Mouse (Mus musculus): ENCODE results near the gene Gm9495. TPM values are rescaled to one million over a fixed set of nuclear protein-coding genes. Genes with fewer than 3 reads are reported as not detected.

Gm9495 gene
- total and polyA plus RNA-seq, 3 experiments: not detected

- H3K36me3 ChIP-seq (replicated peaks in 1 of 2; ENCODE audit: control insufficient read depth in 1 of 2, insufficient read depth in 1 of 2, low read length in 1 of 2): peaks cover 3 to 28% of the 10 kb centered on the region in 2 experiments
- peaks cover 15% of the 10 kb centered on the region for H3K9me3 ChIP-seq (replicated peaks; ENCODE audit: low read length)
- in situ Hi-C loops (cut with MboI; ENCODE audit: low pct_ligation_motif_present, low pct_unique_long_range_greater_than_20kb, low sequenced_read_pairs): no loop called here
- H3K9ac ChIP-seq (ENCODE audit: insufficient read depth, low read depth): no peak overlapping the region
- H3K27me3 ChIP-seq (replicated peaks): no peaks in the 10 kb centered on the region
- dilution Hi-C loops (cut with MboI; ENCODE audit: extremely low pct_ligation_motif_present, extremely low pct_unique_long_range_greater_than_20kb, low sequenced_read_pairs): no loop called here
- TF ChIP-seq POLR2AphosphoS2 (IDR thresholded peaks at IDR 0.05; ENCODE audit: low read depth, low read length): no peak
- TF ChIP-seq NELFE (IDR thresholded peaks at IDR 0.05; ENCODE audit: low read depth, low read length): no peak
- no peak for TF ChIP-seq KAT2A (IDR thresholded peaks at IDR 0.05; ENCODE audit: insufficient replicate concordance, low read length)
- TF ChIP-seq MXI1 (IDR thresholded peaks at IDR 0.05; ENCODE audit: low read depth, low read length): no peak
- TF ChIP-seq ZNF384 (IDR thresholded peaks at IDR 0.05; ENCODE audit: low read depth, low read length): no peak
- no peak for TF ChIP-seq JUND (conservative IDR thresholded peaks at IDR 0.05; ENCODE audit: low read depth, low read length)
- TF ChIP-seq EP300 (IDR thresholded peaks at IDR 0.05; ENCODE audit: low read length): no peak
- no peak for TF ChIP-seq GABPA (IDR thresholded peaks at IDR 0.05; ENCODE audit: insufficient replicate concordance, low read depth, low read length)
- no peak for TF ChIP-seq MAX (IDR thresholded peaks at IDR 0.05; ENCODE audit: low read length)
- TF ChIP-seq BHLHE40 (IDR thresholded peaks at IDR 0.05; ENCODE audit: low read depth, low read length): no peak
- TF ChIP-seq HCFC1 (IDR thresholded peaks at IDR 0.05; ENCODE audit: low read depth, low read length): no peak
- H3K4me3 ChIP-seq (replicated peaks in 1 of 3; ENCODE audit: low read depth in 2 of 3, low read length in 2 of 3, poor library complexity in 1 of 3): no peak overlapping the region
- H3K4me2 ChIP-seq (ENCODE audit: insufficient read depth, low read depth, poor library complexity, severe bottlenecking): no peak overlapping the region
- H3K79me2 ChIP-seq (replicated peaks; ENCODE audit: control insufficient read depth, extremely low read depth, insufficient read depth, poor library complexity, severe bottlenecking): peaks cover 6% of the 10 kb centered on the region; the same call in 1 of the 2 replicates
- H3K27ac ChIP-seq (ENCODE audit: insufficient read depth, low read depth): no peak overlapping the region
- DNase-seq (ENCODE audit: extremely low read depth): no peak
- H3K4me1 ChIP-seq (ENCODE audit: control insufficient read depth in 1 of 2, insufficient read depth in 2 of 2): no peaks in the 10 kb centered on the region
These were observed 69.0 kb downstream of the Gm9495 start for GRCm38 (mm10) chr8:69384361-69384760.

Other genes starting within 250 kb of the Gm9495 start
- 11.5 and 17.3 TPM in 2 replicates for gene Zfp930, start 244.5 kb downstream of the Gm9495 start, total RNA-seq (2012; rRNA removed)
- gene Zfp930, start 244.5 kb downstream of the Gm9495 start, total RNA-seq (2014; rRNA removed): 41.0 and 50.3 TPM in 2 replicates
- gene Zfp930, start 244.5 kb downstream of the Gm9495 start, polyA plus RNA-seq (2012; ENCODE audit: insufficient read length, low read depth): 12.6 and 13.9 TPM in 2 replicates
- 12.7 and 14.4 TPM in 2 replicates for gene D130040H23Rik, start 182.5 kb downstream of the Gm9495 start, total RNA-seq (2012; rRNA removed)
- 26.6 and 31.4 TPM in 2 replicates for gene D130040H23Rik, start 182.5 kb downstream of the Gm9495 start, total RNA-seq (2014; rRNA removed)
- 20.1 and 21.6 TPM in 2 replicates for gene D130040H23Rik, start 182.5 kb downstream of the Gm9495 start, polyA plus RNA-seq (2012; ENCODE audit: insufficient read length, low read depth)
- not detected in 2 replicates for gene Gm7697, start 69.4 kb upstream of the Gm9495 start, total RNA-seq (2012; rRNA removed)
- gene Gm7697, start 69.4 kb upstream of the Gm9495 start, total RNA-seq (2014; rRNA removed): not detected in 2 replicates
- gene Gm7697, start 69.4 kb upstream of the Gm9495 start, polyA plus RNA-seq (2012; ENCODE audit: insufficient read length, low read depth): not detected in 2 replicates
- 7.1 and 7.7 TPM in 2 replicates for gene Zfp868, start 172.0 kb upstream of the Gm9495 start, total RNA-seq (2012; rRNA removed)
- 16.2 and 17.6 TPM in 2 replicates for gene Zfp868, start 172.0 kb upstream of the Gm9495 start, total RNA-seq (2014; rRNA removed)
- gene Zfp868, start 172.0 kb upstream of the Gm9495 start, polyA plus RNA-seq (2012; ENCODE audit: insufficient read length, low read depth): 9.8 and 12.3 TPM in 2 replicates
- gene Zfp964, start 200.9 kb upstream of the Gm9495 start, total RNA-seq (2012; rRNA removed): 0.38 and 0.55 TPM in 2 replicates
- 0.63 and 0.78 TPM in 2 replicates for gene Zfp964, start 200.9 kb upstream of the Gm9495 start, total RNA-seq (2014; rRNA removed)
- gene Zfp964, start 200.9 kb upstream of the Gm9495 start, polyA plus RNA-seq (2012; ENCODE audit: insufficient read length, low read depth): 0.37 and 0.55 TPM in 2 replicates

All from CH12.LX (cell line).